Mouse (Mus musculus) liver, embryonic 11.5 days (tissue): ENCODE measurements around the gene Gm17364. TPM values are rescaled to one million over a fixed set of nuclear protein-coding genes. Genes with fewer than 3 reads are reported as not detected.
A peak's percentile ranks its signal among the peaks of the same experiment; 100 is the strongest.
"Not testable (repeated sequence)": the region's sequence is repeated elsewhere in the genome, so short reads cannot be mapped to it uniquely, and the experiment has no call there.

Source experiments
- ATAC-seq: fragments of 200-750 bp; cut with Nextera tagmentation; replicated peaks from 2 replicates; pipeline ENCODE4 v1.8.0; 2017; ENCODE audit warnings: moderate number of reproducible peaks, mild to moderate bottlenecking, moderate TSS enrichment, moderate library complexity; ENCODE audit not compliant: low FRiP score
- DNase-seq: peaks from one replicate; pipeline ENCODE4 v3.0.0-alpha.2; 2017; ENCODE audit warnings: low spot score
- H3K27ac ChIP-seq: fragments of 300-500 bp; sonication (generic); 2 replicates; pipeline ENCODE4 v1.5.1; 2014; ENCODE audit warnings: mild to moderate bottlenecking, low read depth, low read length, control low read depth
- H3K27me3 ChIP-seq: fragments of 300-500 bp; sonication (generic); replicated peaks from 2 replicates; pipeline ENCODE4 v1.6.1; 2014; ENCODE audit warnings: low read length, mixed read lengths; ENCODE audit not compliant: control insufficient read depth, insufficient read depth
- H3K36me3 ChIP-seq: fragments of 300-500 bp; sonication (generic); 2 replicates; pipeline ENCODE4 v1.6.1; 2014; ENCODE audit warnings: mild to moderate bottlenecking, low read length, moderate library complexity, mixed read lengths; ENCODE audit not compliant: control insufficient read depth, insufficient read depth
- H3K4me1 ChIP-seq: fragments of 300-500 bp; sonication (generic); replicated peaks from 2 replicates; pipeline ENCODE4 v1.6.1; 2014; ENCODE audit warnings: low read length, mixed read lengths; ENCODE audit not compliant: control insufficient read depth, insufficient read depth
- H3K4me2 ChIP-seq: fragments of 300-500 bp; sonication (generic); 2 replicates; pipeline ENCODE4 v1.6.1; 2014; ENCODE audit warnings: mild to moderate bottlenecking, control low read depth, moderate library complexity
- H3K4me3 ChIP-seq: fragments of 300-500 bp; sonication (generic); 2 replicates; pipeline ENCODE4 v1.5.1; 2014; ENCODE audit warnings: low read depth, low read length, control low read depth
- H3K9ac ChIP-seq: fragments of 300-500 bp; sonication (generic); 2 replicates; pipeline ENCODE4 v1.6.1; 2014; ENCODE audit warnings: low read depth, low read length, control low read depth
- H3K9me3 ChIP-seq: fragments of 300-500 bp; sonication (generic); 2 replicates; pipeline ENCODE4 v1.6.1; 2016; ENCODE audit warnings: low read length, inconsistent platforms, mixed read lengths; ENCODE audit not compliant: control insufficient read depth
- WGBS: fragments of 180-500 bp; shearing (Covaris S2); extraction: QIAGEN DNeasy Blood & Tissue Kit; methylation state at CpG from one replicate; pipeline ENCODE4 v1.1.7; 2014; 5-methylcytosine and 5-hydroxymethylcytosine counted together
- polyA plus RNA-seq: library from polyadenylated mRNA; unstranded; fragments of >200 nt; fragmentation: Nextera tagmentation; extraction: Ambion mirVana; gene quantifications from 2 replicates; pipeline ENCODE4 v1.2.1, GENCODE M21; 2014

Gene Gm17364
- polyA plus RNA-seq, 1 experiment from 2014 or later = not detected

DNA sequence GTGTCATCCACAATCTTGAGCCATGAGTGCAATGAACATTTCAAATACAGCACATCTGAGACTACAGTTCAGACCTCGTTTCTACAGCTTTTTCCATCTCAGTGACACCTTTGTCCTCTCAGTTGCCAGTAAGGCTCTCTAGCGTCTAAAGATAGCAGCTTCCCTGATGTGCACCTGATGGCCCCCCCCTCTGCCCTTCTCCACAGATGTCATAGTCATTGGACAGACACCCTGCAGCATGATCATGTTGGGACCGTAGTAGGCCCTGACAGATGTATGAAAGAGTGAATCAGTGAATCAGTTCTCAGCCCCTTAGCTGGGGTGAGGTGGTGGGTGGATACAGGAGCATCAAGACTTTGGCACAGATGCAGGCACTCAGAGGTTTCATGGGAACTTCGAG lies 15.9 kb downstream of the Gm17364 start:
- Histone ChIP-seq H3K9me3 (no peaks in the 10 kb centered on the region), H3K36me3 (no peaks in the 10 kb centered on the region), H3K9ac (no peak overlapping the region), H3K27me3 (no peaks in the 10 kb centered on the region), H3K4me2 (no peak overlapping the region), H3K4me1 (no peaks in the 10 kb centered on the region), H3K4me3 (no peak overlapping the region), H3K27ac (no peak overlapping the region)
- DNase-seq = no peak
- ATAC-seq = no peak
- WGBS = 80% methylated on average over 4 of the region's 4 CpGs

DNA sequence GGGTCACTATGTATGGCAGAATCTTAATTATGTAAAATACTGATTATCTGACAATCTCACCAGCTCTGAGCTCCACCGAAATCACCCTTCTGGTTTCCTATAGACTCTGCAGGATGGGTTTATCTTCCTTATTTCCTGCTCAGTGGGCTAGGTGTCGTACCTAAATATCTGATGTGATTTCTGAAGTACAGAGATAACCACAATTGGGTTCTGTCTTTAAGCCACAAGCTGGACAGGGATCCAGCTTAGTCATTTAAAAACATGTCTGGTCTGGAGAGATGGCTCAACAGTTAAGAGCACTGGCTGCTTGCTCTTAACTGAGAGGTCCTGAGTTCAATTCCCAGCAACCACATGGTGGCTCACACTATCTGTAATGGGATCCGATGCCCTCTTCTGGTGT lies 16.8 kb downstream of the Gm17364 start:
- H3K27ac ChIP-seq = no peak overlapping the region
- DNase-seq (no peak), ATAC-seq (no peak)
- WGBS = 55% methylated on average over 3 of the region's 3 CpGs
- H3K9me3 ChIP-seq = no peaks in the 10 kb centered on the region
- H3K36me3 ChIP-seq = no peaks in the 10 kb centered on the region
- H3K4me2 ChIP-seq = no peak overlapping the region
- no peak overlapping the region for H3K9ac ChIP-seq
- peaks cover 4% of the 10 kb centered on the region for H3K4me1 ChIP-seq
- H3K4me3 ChIP-seq = no peak overlapping the region
- no peaks in the 10 kb centered on the region for H3K27me3 ChIP-seq

DNA sequence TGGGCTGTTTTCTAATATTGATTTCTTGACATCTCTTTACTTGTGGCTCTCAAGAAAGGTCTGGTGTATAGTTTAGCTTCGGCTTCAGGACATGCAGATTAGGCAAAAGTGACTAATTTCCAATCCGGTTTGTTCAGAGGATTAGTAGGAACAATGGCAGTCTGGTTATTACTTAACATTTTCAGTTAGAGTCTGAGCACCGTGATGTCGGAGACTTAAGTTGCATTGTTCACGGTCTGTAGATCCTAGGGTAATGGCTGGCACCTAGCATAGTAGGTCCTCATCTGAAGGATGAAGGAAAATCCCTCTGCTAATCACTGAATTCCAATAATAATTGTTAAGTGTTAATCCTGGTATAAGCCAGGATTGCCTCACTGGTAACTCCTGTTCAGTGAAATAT lies 17.7 kb downstream of the Gm17364 start:
- H3K4me1 ChIP-seq = peaks cover 8% of the 10 kb centered on the region
- no peaks in the 10 kb centered on the region for H3K36me3 ChIP-seq
- no peak for DNase-seq
- no peak overlapping the region for H3K4me3 ChIP-seq
- ATAC-seq = no peak
- no peak overlapping the region for H3K4me2 ChIP-seq
- H3K9ac ChIP-seq = no peak overlapping the region
- no peak overlapping the region for H3K27ac ChIP-seq
- 90% methylated on average over 5 of the region's 5 CpGs for WGBS
- no peaks in the 10 kb centered on the region for H3K9me3 ChIP-seq
- H3K27me3 ChIP-seq = no peaks in the 10 kb centered on the region

DNA sequence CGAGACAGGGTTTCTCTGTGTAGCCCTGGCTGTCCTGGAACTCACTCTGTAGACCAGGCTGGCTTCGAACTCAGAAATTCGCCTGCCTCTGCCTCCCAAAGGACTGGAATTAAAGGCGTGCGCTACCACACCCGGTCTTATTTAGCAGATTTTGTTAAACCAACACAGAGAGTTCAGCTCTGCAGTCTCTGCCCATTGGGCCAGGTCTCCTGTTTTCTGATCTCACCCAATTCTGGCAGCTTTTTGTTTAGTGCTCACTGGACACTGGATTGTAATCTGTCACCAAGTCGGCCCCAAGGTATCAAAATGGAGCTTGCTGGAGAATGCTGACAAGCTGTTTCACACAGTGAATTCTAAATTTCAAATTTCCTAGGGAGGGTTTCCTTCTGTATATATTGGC lies 21.0 kb downstream of the Gm17364 start:
- H3K4me3 ChIP-seq = no peak overlapping the region
- H3K9ac ChIP-seq = no peak overlapping the region
- no peaks in the 10 kb centered on the region for H3K36me3 ChIP-seq
- no peaks in the 10 kb centered on the region for H3K27me3 ChIP-seq
- ATAC-seq (no peak), DNase-seq (no peak)
- 88% methylated on average over 7 of the region's 7 CpGs for WGBS
- no peak overlapping the region for H3K27ac ChIP-seq
- peaks cover 12% of the 10 kb centered on the region for H3K4me1 ChIP-seq
- H3K9me3 ChIP-seq = no peaks in the 10 kb centered on the region
- no peak overlapping the region for H3K4me2 ChIP-seq

DNA sequence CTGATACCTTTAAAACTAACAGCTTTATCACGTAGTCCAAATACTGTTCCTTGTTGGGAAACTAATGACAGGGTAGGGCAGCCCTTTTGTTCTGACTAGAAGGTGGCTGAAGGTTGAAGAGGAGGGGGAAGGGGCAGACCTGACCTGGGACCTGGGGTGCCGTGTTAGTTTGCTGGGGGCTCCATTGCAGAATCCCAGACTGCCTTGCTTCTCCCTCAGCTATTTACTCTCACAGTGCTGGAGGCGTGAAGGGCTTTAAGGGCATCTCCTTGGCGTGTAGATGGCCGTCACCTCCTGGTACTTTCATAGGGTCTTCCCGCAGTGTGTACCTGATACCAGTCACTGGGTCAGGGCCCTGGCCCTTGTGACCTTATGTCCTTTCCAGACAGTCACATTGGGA lies 21.6 kb downstream of the Gm17364 start:
- ATAC-seq = no peak

DNA sequence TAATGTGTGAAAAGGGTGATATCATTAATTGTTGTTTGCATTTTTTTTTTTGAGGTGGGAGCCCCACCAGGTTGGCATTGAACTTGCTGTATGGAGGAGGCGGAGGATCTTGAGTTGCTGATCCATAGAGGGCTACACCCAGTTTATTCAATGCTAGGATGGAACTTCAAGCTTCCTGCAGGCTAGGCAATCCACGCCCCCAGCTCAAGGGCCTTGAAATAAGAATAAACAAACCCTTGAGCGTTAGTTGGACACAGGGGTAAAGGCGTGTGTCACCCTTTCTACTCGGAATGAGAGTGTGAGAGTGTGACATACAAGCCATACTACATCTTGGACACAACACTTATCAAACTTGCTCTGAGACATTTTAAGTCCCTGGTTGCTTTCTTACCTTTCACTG lies 22.1 kb downstream of the Gm17364 start:
- Histone ChIP-seq H3K4me1 (peaks cover 12% of the 10 kb centered on the region), H3K9me3 (no peaks in the 10 kb centered on the region), H3K9ac (no peak overlapping the region), H3K4me2 (no peak overlapping the region; the same call in 1 of the 2 replicates), H3K27me3 (no peaks in the 10 kb centered on the region), H3K27ac (no peak overlapping the region; the same call in 1 of the 2 replicates), H3K4me3 (no peak overlapping the region), H3K36me3 (no peaks in the 10 kb centered on the region)
- WGBS = 58% methylated on average over 5 of the region's 5 CpGs
- DNase-seq = no peak
- no peak for ATAC-seq

More for the DNA sequence above, 21.6 kb downstream of the Gm17364 start:
- DNase-seq = no peak
- no peak overlapping the region; the same call in 1 of the 2 replicates for H3K27ac ChIP-seq
- H3K4me2 ChIP-seq = no peak overlapping the region; the same call in 1 of the 2 replicates
- H3K36me3 ChIP-seq = no peaks in the 10 kb centered on the region
- H3K9me3 ChIP-seq = no peaks in the 10 kb centered on the region
- H3K27me3 ChIP-seq = no peaks in the 10 kb centered on the region
- H3K9ac ChIP-seq = no peak overlapping the region
- peaks cover 12% of the 10 kb centered on the region for H3K4me1 ChIP-seq
- no peak overlapping the region for H3K4me3 ChIP-seq
- WGBS = 66% methylated on average over 6 of the region's 6 CpGs

DNA sequence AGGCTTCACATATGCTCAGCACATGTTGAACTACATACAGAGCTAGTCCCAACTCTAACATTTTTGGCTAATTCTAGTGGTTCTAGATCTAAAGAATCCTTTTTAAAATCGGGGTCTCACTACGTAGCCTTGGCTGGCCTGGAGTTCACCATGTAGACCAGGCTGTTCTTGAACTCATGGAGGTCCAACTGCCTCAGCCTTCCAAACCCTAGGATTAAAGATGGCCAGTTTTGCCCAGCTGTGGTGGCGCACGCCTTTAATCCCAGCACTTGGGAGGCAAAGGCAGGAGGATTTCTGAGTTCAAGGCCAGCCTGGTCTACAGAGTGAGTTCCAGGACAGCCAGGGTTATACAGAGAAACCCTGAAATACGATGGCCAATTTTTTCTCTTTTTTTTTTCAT lies 22.5 kb downstream of the Gm17364 start:
- H3K27ac ChIP-seq, H3K36me3 ChIP-seq, H3K9ac ChIP-seq, DNase-seq, H3K9me3 ChIP-seq, H3K27me3 ChIP-seq, ATAC-seq: not testable (repeated sequence)
- Histone ChIP-seq H3K4me2 (peak overlapping the region; percentile 82), H3K4me1 (peaks cover 12% of the 10 kb centered on the region), H3K4me3 (peak overlapping the region; percentile 88)
- 90% methylated on average over 5 of the region's 5 CpGs for WGBS

DNA sequence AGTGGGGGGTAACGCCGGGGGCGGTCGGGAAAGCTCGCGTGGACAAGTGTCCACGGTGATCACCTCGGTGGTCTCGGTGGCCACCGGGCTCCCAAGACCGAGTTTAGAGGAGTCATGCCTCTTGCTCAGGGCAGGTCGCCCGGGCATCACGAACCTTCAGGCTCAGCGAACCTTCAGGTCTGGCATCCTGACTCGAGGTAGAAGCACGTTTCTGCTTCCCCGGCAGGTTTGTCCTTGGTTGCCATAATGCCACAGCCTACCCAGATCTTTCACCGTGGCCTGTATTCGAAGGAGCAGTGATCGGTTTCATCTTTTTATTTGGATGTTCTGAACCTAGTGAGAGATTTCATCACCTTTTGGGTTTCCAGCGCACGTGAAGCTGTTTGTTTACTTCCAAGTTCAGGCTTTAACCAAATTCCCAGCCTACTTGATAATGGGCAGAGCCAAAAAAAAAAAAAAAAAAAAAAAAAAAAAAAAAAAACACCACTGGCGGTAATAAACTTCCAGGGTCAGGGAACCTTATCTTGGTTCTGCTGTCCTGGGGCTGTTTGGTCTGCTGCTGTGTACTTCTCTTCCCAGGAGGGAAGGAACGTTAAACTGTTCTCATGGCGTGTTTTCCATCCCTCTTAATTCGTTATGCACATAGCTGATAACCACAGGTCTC lies 23.3 kb downstream of the Gm17364 start:
- H3K4me1 ChIP-seq = peaks cover 12% of the 10 kb centered on the region
- H3K4me3 ChIP-seq = peak overlapping the region; percentile 88
- H3K4me2 ChIP-seq = peak overlapping the region; percentile 82
- no peak for ATAC-seq
- H3K9ac ChIP-seq = peak overlapping the region; percentile 68
- DNase-seq = no peak
- no peaks in the 10 kb centered on the region for H3K36me3 ChIP-seq
- WGBS = under 1% methylated on average over 27 of the region's 27 CpGs
- H3K27me3 ChIP-seq = no peaks in the 10 kb centered on the region
- H3K9me3 ChIP-seq = no peaks in the 10 kb centered on the region
- peak overlapping the region; percentile 84 for H3K27ac ChIP-seq
